Mouse (Mus musculus) olfactory bulb, adult 2 months (tissue): ENCODE measurements around the gene Cbx3. TPM values are rescaled to one million over a fixed set of nuclear protein-coding genes. Genes with fewer than 3 reads are reported as not detected.
A peak's percentile ranks its signal among the peaks of the same experiment; 100 is the strongest.

Source experiments
- H3K27ac ChIP-seq: fragments of 200-500 bp; 2 replicates; pipeline ENCODE4 v1.5.1; 2012; ENCODE audit warnings: low read depth, low read length; ENCODE audit not compliant: insufficient read depth
- H3K4me1 ChIP-seq: fragments of 200-500 bp; 2 replicates; pipeline ENCODE4 v1.6.1; 2012; ENCODE audit warnings: low read length; ENCODE audit not compliant: control insufficient read depth, insufficient read depth
- H3K4me3 ChIP-seq: fragments of 200-500 bp; 2 replicates; pipeline ENCODE4 v1.5.1; 2012; ENCODE audit warnings: mild to moderate bottlenecking, low read depth, low read length, moderate library complexity; ENCODE audit not compliant: insufficient read depth
- CTCF ChIP-seq: fragments of 200-500 bp; IDR thresholded peaks from 2 replicates; pipeline ENCODE4 v1.5.1; 2012; ENCODE audit warnings: low read depth, mild to moderate bottlenecking, low read length, moderate library complexity; ENCODE audit not compliant: insufficient read depth
- POLR2A ChIP-seq: fragments of 200-500 bp; IDR thresholded peaks from 2 replicates; pipeline ENCODE4 v1.6.1; 2012; ENCODE audit warnings: mild to moderate bottlenecking, low read depth, low read length, moderate library complexity; ENCODE audit not compliant: insufficient read depth
- WGBS: fragments of 180-500 bp; shearing (Covaris S2); methylation state at CpG from one replicate; pipeline ENCODE4 v1.1.7; 2018; 5-methylcytosine and 5-hydroxymethylcytosine counted together
- polyA plus RNA-seq: library from polyadenylated mRNA; stranded (reverse); fragments of >200 nt; gene quantifications from 2 replicates; pipeline ENCODE4 v1.2.4, GENCODE M21; 2012; ENCODE audit warnings: low replicate concordance; ENCODE audit not compliant: missing spikeins, insufficient read depth, insufficient read length

The Cbx3 gene
- polyA plus RNA-seq, 1 experiment, result 577 TPM

- no peak overlapping the region for H3K4me3 ChIP-seq
- H3K27ac ChIP-seq, result no peak overlapping the region
- no peaks in the 10 kb centered on the region for H3K4me1 ChIP-seq
- 67% methylated on average over 2 of the region's 2 CpGs for WGBS
- TF ChIP-seq CTCF (no peak), POLR2A (no peak)
Measured at GRCm38 (mm10) chr6:51485646-51486045, 15.5 kb downstream of the Cbx3 start.

GRCm38 (mm10) chr6:51486076-51486710 lies 16.0 kb downstream of the Cbx3 start:
- H3K27ac ChIP-seq, result no peak overlapping the region
- 71% methylated on average over 7 of the region's 7 CpGs for WGBS
- no peak for TF ChIP-seq CTCF
- TF ChIP-seq POLR2A, result no peak
- no peaks in the 10 kb centered on the region for H3K4me1 ChIP-seq
- H3K4me3 ChIP-seq, result no peak overlapping the region

- H3K4me3 ChIP-seq, result no peak overlapping the region
- TF ChIP-seq CTCF (no peak), POLR2A (no peak)
- H3K27ac ChIP-seq, result no peak overlapping the region
- no peaks in the 10 kb centered on the region for H3K4me1 ChIP-seq
- WGBS, result 93% methylated on average over 5 of the region's 5 CpGs
Measured at GRCm38 (mm10) chr6:51486731-51487130, 16.6 kb downstream of the Cbx3 start.

DNA sequence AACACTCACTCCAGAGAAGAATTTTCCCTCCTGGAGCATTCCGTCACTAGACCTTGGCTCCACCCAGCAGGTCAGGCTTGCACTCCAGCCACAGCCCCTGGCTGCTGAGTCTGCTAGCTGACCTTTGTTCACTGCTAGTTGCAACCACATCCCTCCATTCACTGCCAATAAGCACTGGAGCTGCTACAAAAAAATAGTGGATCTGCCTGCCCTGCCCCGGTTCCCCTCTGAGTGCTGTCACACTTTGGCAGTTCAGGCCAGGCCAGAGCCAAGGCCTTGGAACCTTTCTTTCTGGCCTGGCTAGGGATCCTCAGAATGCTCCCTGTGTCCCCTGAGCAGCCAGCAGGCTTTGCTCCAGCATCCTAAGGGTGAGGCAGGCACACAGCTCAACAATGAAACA lies 19.6 kb downstream of the Cbx3 start:
- H3K27ac ChIP-seq, result no peak overlapping the region
- H3K4me3 ChIP-seq, result no peak overlapping the region
- TF ChIP-seq POLR2A (no peak), CTCF (no peak)
- H3K4me1 ChIP-seq, result no peaks in the 10 kb centered on the region
- 56% methylated on average over 2 of the region's 2 CpGs for WGBS

DNA sequence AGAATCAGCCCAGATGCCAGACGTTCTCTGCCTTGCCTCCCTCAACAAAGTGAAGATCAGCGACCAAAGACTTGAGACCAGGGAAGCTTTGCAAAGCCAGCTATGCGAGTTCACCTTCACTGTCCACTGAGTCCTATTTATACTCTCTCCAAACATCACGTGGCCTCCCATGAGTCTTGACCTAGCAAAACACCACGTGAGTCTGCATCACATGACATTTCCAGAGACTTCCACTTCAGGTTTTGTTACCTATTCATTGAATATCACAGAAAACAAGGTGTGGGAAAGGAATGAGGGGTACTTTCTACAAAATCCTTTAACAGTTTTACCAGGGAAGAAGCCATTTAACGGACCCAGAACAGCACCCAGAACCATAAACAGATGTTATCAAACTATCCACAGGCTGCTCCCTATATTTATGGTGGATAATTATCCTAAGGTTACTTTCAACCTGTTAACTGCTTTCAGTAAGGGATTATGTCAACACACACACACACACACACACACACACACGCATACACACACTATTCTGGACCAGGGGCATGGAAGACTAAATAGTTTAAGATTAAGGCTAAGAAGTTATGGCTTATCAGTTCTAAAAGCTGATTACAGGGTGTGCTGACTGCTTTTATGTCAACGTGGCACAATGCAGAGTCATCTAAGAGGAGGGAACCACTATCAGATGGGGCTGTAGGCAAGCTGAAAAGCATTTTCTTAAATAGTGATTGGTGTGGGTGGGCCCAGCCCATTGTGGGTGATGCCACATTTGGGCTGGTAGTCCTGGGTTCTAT lies 27.4 kb downstream of the Cbx3 start:
- 63% methylated on average over 8 of the region's 8 CpGs for WGBS
- H3K4me1 ChIP-seq, result no peaks in the 10 kb centered on the region
- no peak overlapping the region for H3K4me3 ChIP-seq
- no peak overlapping the region for H3K27ac ChIP-seq
- no peak for TF ChIP-seq CTCF
- no peak for TF ChIP-seq POLR2A

- Histone ChIP-seq H3K4me1 (no peaks in the 10 kb centered on the region), H3K4me3 (no peak overlapping the region), H3K27ac (no peak overlapping the region)
- TF ChIP-seq POLR2A, result no peak
- TF ChIP-seq CTCF, result no peak
- WGBS, result 71% methylated on average over 1 of the region's 1 CpGs
Measured at GRCm38 (mm10) chr6:51505671-51506070, 35.5 kb downstream of the Cbx3 start.

DNA sequence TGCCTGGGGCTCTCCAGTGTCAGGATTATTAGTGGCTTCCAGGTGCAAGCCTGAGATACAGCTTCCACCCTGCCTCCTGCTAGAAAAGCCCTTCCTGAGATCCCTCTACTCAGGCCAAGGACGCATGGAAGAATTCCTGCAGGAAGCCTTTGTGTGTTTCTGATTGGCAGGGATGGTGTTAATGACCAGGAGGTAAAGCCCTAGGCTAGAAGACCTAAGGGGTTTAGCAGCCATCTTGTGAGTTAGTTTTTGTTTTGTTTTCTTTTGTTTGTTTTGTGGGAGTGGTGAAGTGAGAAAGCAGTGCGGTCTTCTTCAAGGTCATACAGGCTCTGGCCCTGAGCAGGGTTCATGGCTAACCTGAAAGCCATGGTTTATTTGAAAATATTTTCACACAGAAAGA lies 37.4 kb downstream of the Cbx3 start:
- no peak for TF ChIP-seq CTCF
- no peak for TF ChIP-seq POLR2A
- WGBS, result 86% methylated on average over 2 of the region's 2 CpGs
- H3K4me1 ChIP-seq, result no peaks in the 10 kb centered on the region
- no peak overlapping the region for H3K27ac ChIP-seq
- no peak overlapping the region for H3K4me3 ChIP-seq

GRCm38 (mm10) chr6:51508750-51509648 lies 38.8 kb downstream of the Cbx3 start:
- TF ChIP-seq CTCF, result peak; percentile 80
- TF ChIP-seq POLR2A, result no peak
- H3K27ac ChIP-seq, result 0 out of 2 replicates have a peak overlapping the region, but pooled peaks have one; percentile 35
- 22% methylated on average over 18 of the region's 18 CpGs for WGBS
- H3K4me1 ChIP-seq, result no peaks in the 10 kb centered on the region
- H3K4me3 ChIP-seq, result peak overlapping the region; percentile 23
